Mouse (Mus musculus) neutrophil, adult 5-6 weeks (primary cell): ENCODE measurements at regions not wholly inside any gene's neighbourhood (a gene's known extent, or its start where the extent isn't known, plus 50 kb on each side); places are given as distances from the start of the nearest gene placed in this dataset.

Experiments used
- ATAC-seq: fragments of 151-379, 151-347 bp; 2 replicates; pipeline ENCODE4 v1.8.0; 2017; ENCODE audit warnings: mild to moderate bottlenecking, moderate TSS enrichment; ENCODE audit not compliant: insufficient number of reproducible peaks, poor library complexity, low FRiP score, severe bottlenecking; ENCODE audit errors: extremely low read depth

DNA sequence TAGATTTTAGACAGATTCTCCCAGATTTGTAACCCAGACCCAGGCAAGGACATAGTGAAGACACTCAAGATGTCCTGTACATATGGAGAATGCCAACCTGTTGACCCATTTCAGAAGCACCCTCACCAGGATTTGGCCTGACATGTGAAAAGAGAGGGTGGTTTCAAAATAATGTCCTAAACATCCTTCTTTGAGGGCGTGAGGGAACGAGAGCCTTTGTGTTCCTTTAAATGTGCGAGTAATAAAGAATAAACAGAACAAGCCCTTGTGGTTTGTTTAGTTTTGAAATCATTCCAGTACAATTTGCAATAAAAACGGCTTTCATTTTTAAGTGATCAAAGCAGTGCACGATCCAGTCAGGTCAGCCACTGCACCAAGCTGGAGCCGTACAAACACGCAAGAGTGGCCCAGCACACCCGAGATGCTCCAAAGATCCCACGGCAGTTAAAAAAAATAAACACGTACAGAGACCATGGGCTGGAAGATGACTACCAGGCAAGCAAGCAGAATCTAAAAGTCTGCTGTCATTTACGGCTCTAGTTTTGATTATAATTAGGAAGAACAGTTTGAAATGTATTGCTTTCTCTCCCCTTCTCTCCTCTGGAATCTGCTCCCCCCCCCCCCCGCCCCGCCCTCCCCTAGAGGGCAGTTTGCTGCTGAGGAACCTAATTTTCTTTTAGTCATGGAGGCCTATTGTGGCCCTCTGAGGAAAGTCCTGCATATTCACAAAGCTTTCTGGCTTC lies 72.4 kb upstream of the Tle4 start:
- no peak for ATAC-seq

DNA sequence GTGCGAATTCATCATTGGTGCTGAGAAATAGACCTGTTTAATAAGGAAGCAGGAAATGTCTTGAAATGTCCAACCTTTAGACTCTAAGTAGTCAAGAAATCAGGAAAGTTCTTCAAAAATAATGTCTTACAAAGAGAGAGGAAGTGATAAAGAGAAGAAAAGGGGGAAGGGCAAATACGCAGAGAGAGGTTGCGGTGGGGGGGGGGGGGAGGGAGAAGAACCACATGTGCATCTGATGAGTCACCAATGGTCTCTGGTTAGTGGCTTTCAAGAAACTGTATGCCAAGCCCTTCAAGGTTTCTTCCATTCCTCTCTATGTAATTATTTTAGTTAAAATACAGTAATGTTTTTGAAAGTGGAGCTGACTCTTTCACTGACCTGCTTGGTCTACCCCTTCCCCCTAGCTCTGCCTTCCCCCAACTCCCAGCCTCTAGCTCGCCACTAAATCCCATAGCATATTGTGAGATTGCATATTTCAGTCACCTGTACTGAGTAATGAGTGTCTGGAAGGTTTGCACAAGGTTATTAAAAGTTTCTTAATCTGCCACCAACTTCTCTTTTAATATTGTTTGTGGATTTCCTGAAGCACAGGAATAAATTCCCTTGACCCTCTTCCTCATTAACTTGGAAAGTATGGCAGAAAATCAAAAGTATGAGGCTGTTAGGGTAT lies 70.8 kb upstream of the Tle4 start:
- ATAC-seq, result no peak

DNA sequence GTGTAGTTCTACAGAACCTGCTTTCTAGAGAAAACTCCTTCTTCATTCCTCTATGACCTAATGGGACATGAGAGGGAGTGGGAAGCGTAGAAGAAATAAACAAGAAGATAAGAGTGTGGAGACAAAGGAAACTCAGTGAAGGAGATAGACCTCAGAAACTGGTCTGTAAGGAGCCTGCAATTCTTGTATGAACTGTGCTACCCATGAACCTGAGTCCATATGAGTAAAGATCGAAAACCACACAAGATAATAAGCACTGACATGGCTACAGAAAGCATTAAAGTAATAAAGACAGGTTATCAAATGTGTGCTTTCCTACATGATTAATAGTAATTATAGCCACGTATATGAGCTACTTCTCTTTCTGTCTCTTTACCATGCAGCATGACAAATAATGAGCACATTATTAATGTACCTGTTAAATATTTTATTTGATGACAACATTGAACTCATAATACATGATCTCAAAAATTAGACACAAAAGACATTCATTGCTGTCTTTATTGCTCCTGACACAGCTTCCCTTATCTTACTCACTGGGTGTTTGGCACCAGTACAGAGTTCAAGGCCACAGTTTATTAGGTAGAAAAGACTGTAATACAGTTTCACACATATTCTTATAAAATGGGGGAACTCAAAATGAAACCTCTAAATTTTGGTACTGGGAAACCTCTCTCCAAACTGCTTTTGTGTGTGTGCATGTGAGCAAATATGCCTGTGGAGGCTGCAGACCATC lies 67.0 kb upstream of the Tle4 start:
- ATAC-seq, result no peak

DNA sequence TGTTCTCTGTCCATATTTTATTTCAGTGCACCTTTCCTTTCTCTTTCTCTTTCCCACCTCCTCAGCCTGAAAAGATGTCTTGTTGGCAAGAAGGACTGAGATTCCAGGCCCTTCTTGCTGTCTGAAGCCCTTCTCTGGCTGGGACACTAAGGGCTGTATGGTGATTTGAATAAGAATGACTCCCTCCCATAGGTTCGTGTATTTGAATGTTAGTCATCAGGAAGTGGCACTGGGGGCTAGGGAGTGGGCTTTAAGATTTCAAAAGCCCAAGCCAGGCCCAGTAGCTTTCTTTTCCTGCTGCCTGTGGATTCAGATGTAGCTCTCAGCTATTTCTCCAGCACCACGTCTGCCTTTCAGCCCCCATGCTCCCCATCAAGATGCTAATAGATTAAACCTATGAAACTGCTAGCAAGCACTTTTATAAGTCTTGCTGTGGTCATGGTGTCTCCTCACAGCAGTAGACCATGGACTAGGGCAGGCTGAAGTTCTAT lies 66.3 kb upstream of the Tle4 start:
- no peak for ATAC-seq

DNA sequence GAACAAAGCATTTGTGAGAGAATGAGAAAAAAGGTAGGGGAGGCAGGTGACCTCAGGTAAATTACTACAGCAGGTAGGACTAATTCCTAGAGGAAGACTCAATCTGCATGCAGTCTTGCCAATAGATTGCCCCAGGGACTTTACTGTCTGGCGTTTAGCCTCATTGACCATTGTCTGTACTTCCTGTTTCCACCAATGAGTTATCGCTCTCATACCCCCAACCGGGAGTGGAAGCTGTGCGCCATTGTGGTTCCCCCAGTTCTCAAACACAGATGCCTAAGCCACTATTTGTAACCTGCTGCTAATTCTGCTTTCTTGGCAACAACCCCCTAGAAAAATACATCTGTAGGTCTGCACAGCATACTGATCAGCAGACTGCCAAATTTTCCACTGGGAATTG lies 65.5 kb upstream of the Tle4 start:
- ATAC-seq, result no peak

DNA sequence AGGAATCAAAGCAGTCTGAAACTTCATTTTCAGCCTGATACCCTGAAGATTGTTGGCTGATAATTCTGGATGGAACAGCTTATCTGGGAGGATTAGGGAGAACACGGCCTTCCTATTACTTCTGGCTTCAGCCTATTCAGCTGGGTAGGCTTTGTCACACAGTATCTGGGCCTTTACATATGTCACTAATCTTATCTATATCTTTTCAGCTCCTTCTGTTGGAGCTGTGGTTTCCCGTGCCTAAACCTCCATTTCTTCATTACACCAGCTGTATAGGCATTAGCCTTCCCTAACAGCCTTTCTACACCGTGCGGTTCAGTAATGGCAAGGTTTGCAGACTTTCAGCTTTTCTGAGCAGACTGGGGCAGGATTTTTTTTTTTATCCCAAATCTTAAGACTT lies 61.9 kb upstream of the Tle4 start:
- no peak for ATAC-seq

DNA sequence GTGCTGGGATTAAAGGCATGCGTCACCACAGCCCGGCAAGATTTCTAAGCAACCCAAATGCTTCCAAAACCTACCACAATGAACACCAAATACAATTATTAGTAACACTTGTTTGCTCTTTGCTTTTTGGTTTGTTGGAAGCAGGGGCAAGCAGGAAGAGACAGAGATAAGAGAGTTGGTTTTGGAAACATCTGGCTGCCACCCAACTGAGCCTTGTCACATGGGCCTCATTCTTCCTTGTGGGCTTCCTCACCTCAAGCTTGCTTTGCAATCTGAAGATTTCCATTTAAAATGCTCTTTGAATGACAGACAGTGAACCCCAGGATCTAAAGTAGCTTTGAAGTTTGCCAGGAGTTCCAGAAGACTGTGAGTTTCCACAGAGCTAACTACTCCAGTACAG lies 60.6 kb upstream of the Tle4 start:
- no peak for ATAC-seq

DNA sequence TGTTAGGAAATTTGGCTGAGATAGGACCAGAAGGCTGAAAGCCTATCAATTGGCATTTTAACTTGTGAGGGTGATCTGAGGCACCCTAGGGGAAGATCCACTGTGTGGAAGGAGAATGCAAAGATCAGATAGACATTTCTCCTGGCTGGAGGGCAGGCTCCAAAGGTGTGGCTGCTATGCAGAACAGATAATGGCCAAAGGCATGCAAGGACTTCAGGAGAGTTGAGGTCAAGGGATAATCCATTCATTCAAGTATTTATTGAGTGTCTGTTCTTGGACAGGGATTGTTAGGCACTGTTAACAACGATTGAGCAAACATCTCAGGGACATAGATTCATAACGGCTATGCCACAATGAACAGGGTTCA lies 58.2 kb upstream of the Tle4 start:
- ATAC-seq, result no peak

DNA sequence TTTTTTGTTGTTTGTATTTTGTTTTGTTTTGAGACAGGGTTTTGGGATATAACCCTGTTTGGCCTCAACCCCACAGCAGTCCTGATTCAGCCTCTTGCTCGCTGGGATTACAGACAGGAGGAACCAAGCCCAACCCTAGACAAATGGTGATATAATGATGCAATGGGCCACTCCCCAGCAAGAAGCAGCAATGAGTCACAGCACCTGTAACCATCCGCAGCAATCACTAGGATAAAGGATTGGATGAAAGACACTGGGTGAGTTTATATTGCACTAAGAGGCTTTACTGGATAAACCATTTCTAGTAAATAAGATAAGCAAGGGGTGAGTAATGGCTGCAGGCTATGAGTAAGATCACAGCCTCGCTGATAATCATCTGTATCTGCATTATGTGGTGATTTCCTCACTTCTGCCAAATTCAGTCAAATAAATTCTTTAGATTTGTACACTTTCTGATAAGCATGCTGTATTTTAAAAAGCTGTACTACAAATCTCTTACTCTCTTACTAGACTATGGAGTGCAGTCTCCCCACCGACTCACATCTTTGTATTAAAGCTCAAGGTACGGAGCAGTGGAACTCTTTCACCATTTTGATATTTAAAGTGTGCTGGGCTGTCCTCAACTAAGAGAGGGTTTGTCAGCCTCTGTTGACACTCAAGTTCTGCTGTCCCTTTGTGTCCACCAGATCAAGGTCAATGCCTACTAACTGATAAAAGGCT lies 57.6 kb upstream of the Tle4 start:
- ATAC-seq, result no peak
